Mouse (Mus musculus) brain, adult 2 months (tissue): ENCODE results near the gene Ctrc.
"Not testable (repeated sequence)": the region's sequence is repeated elsewhere in the genome, so short reads cannot be mapped to it uniquely, and the experiment has no call there.

Experiments
- DNase-seq: peaks from one replicate; pipeline ENCODE4 v3.0.0; 2011; ENCODE audit warnings: low read depth, low spot score

Ctrc gene

GRCm38 (mm10) chr4:141787462-141787861 is 58.7 kb downstream of the Ctrc start:
- DNase-seq, result no peak

- DNase-seq, result no peak
These were observed 59.1 kb downstream of the Ctrc start for GRCm38 (mm10) chr4:141787046-141787445.

- no peak for DNase-seq
These were observed 60.0 kb downstream of the Ctrc start for GRCm38 (mm10) chr4:141786141-141786540.

GRCm38 (mm10) chr4:141784835-141785234 is 61.3 kb downstream of the Ctrc start:
- DNase-seq, result peak; percentile 87

GRCm38 (mm10) chr4:141781201-141781985 is 64.8 kb downstream of the Ctrc start:
- DNase-seq, result peak; percentile 54

GRCm38 (mm10) chr4:141779828-141780227 is 66.3 kb downstream of the Ctrc start:
- peak; percentile 89 for DNase-seq

GRCm38 (mm10) chr4:141773019-141773418 is 73.1 kb downstream of the Ctrc start:
- not testable (repeated sequence) for DNase-seq

- no peak for DNase-seq
These were observed 74.3 kb downstream of the Ctrc start for GRCm38 (mm10) chr4:141771823-141772222.

GRCm38 (mm10) chr4:141769501-141770160 is 76.5 kb downstream of the Ctrc start:
- no peak for DNase-seq

GRCm38 (mm10) chr4:141767353-141768036 is 78.7 kb downstream of the Ctrc start:
- DNase-seq, result peak; percentile 88

GRCm38 (mm10) chr4:141766668-141767352 is 79.3 kb downstream of the Ctrc start:
- DNase-seq, result peak; percentile 73

- DNase-seq, result peak; percentile 66
These were observed 79.9 kb downstream of the Ctrc start for GRCm38 (mm10) chr4:141766316-141766667.

GRCm38 (mm10) chr4:141765008-141765407 is 81.2 kb downstream of the Ctrc start:
- no peak for DNase-seq
